Mouse (Mus musculus) right cerebral cortex, postnatal 36 days (tissue): ENCODE measurements around the gene Tcl1.
"Not testable (repeated sequence)": the region's sequence is repeated elsewhere in the genome, so short reads cannot be mapped to it uniquely, and the experiment has no call there.

Experiments
- DNase-seq, 2 experiments: peaks; one replicate each; pipeline ENCODE4 v3.0.0; 2022; ENCODE audit warnings: low spot score in 2 of 2, mixed read lengths in 1 of 2

The Tcl1 gene

DNA sequence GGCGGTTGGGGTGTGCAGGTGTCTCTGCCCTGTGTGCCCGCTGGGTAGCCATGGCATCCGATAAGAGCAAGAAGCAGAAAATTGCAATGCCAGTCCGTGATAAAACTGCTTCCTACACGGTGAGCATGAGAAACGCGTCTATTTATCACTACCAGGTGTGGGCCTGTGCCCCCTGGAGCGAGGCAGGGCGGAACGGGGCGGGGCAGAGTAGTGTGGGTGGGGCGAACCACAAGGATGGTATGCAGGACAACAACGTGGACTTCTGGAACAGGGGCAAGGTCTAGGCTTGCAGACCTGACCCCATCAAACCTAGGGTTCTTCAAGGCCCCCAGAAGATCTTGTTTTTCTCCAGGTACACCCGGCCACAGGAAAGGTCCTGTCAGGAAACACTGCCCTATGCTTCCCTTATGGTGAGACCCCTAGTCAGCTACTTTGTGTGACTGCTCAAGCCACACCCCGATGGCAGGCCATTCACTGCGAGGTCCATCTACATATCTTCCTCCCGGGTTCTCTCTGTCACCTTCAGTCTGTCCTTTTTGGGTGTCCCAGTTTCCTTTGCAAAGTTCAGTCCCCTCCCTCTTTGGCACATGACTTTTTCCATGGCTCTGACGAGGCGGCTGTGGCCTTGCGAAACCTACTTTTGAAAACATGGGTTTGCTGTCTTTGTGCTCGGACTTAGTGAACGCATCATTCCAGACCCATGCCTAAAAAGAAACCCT is at the start of gene Tcl1:
Gene Tcl1, minus strand, starts transcription at position 193 of the 719 bp plus-strand sequence.
- DNase-seq, result no peak

DNA sequence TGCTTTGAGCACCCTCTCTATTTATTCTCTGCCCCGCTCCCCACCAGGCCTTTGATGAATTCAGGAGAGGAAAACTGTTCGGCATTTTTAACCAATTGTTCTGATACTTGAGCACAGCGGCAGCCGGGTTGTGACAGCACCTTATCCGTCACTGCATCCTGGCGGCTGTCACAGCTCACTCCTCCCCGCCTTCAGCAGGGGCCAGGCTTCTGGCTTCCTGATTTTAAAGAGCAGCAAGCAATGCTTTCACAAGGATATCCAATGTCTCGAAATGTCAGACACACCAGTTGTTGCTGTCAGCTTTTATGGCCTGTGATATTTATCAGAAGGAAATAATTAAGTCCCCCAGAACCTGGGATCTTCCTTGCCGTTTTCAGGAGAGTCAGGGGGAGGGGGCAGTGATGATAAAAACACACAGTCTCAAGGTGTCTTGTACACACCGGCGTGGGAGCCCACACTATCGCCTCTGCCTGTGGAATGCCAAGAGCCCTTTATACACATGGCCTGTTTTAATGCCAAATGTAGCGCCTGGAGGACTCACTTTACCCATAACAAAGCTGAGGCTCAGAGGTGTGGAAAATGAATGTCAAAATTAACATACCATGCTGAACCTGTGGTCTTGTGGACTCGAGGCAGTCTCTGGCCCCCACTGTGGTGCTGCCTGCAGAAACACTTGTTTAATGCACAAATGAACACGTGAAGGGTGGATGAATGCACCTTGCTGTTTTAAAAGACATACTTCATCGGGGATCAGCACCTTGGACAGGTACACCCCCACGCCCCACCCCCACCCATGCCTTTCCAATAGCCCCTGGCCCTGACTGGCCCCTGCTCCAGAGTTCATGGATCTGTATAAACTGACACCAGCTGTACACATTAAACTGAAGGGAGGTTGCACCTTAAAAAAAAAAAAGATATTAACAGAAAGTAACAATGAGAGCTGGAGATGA is 48.7 kb upstream of the Tcl1 start:
- DNase-seq, result no peak

DNA sequence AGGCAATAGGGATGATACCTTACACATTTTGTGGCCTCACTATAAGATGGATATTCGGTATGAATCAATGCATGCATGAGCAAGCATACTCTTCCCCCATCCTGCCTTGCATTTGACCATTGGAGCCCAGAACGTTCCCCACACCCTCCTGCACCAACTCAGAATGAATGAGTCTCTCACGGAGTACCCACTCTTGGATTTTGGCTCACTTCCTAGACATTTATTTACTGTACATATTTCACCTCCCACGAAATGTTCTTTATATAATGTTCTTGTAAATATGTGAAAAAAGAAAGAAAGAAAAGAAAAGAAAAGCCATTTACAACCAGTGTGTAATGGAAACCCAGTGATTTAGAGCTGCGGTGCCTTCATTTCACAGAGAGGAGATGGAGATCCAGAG is 44.5 kb upstream of the Tcl1 start:
- DNase-seq, result no peak

DNA sequence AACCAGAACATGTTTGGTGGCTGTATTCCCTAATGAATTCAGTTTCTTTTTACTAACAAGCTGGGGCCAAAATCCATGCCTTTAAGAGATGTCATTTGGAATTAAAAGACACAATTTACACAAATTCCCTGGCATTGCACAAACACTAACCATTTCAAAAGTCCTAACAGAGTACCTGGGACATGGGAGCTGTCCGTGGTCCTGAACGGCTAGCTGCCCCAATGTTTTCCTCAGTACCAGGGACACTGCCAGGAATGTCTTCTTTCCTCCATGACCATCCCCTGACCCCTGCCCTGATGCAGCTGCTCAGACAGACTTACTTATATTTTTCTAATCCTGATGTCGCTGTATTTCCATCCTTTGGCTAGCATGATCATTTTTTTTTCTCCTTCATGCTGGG is 43.5 kb upstream of the Tcl1 start:
- no peak for DNase-seq

DNA sequence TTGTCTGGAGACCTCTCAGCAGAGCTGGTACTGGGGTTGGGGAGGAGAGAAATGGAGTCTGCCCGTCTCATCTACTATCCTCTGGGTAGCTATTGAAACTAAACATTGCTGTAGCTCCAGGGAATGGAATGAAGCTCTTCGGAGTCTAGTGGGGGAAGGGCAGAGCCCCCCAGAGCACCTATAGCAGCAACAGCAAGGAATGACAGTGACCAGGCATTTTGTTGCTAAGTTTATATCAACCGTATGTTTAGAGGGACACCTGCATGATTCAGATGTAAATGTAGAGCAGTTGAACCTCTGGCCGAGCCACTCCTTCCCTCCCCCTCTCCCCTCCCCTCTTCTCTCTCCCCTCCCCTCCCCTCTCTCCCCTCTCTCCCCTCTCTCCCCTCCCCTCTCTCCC is 36.6 kb upstream of the Tcl1 start:
- no peak for DNase-seq

DNA sequence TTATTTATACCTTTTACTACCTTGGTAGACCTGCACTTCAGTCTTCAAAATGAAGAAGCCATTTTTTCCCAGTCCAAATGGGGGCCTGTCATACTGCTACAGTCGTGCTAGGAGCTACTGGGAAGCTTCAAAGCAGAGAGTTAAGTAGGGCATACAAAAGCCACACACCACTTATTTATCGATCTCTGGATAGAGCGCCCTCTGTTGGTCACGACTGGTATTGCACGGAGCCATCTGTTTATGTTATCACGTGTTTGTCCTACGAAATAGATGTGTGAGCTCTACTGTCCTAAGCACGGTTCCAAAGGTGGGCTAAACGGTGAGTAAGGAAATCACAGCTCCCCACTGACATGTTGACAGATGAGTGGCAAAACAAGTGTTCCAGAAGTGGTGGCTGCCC is 36.2 kb upstream of the Tcl1 start:
- DNase-seq, result no peak

DNA sequence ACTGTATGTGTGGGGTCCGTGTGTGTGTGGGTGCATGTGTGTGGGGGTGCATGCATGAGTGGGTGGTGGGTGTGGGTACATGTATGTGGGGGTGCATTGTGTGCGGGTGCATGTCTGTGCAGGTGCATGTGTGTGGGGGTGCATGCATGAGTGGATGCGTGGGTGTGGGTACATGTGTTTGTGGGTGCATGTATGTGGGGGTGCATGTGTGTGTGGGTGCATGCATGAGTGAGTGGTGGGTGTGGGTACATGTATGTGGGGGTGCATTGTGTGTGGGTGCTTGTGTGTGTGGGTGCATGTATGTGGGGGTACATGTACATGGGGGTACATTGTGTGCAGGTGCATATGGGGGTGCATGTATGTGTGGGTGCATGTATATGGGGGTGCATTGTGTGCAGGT is 31.2 kb upstream of the Tcl1 start:
- no peak for DNase-seq

DNA sequence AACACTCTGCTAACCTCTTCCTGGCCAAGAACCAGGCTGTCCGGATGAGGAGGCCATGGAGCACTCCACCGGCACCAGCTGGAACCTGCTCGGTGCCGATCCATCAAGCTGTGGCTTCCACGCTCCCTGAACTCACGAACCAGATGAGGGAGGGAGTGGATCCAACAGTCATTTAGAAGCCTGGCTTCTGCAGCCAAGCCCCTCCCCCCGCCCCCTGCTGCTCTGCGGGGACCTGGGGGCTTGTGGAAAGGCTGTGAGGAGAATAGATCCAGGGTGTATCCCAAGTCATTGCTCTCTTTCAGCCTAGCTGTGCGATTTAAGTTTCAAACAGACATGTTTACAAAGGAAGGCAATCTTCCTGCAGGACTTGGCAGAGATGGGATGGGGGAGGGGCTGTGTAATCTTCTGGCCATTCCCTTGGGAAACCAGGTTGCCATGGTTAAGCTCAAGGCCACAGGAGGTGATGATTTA is 26.2 kb upstream of the Tcl1 start:
- no peak for DNase-seq

DNA sequence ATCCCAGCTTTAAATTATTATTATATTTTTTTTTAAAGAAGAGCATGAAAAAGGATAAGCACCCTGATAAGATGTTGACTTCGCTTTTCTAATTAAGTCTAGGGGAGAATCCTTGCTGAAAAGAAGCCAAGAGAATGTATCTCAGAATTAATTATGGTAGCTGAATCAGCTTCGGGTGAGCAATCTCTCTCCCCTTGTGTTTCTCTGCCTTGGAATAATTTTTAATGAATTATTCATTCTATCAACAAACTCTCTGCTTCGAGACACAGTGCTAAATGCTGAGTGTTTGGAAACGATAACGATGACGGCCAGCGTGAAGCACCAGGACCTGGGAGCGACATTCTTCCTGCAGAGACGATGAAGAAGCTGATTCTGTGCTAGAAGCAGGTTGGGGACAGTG is 16.5 kb upstream of the Tcl1 start:
- no peak for DNase-seq

DNA sequence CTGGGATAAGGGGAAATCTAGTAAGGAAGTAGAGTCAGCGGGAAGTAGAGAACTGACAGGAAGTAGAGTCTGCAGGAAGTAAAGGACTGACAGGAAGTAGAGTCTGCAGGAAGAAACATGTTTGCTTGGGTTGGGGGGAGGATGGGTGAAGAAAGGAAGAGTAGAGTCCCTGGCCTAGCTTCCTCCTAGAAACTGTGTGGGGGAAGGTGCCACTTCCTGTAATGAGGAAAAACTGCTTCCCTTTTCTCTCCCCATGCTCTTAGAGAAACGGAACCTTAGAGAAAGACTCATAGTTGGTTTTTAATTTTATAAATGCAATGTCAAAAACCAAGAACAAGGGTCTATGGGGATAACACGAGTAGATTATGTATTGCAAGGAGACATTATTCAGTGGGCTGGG is 12.5 kb upstream of the Tcl1 start:
- no peak for DNase-seq

DNA sequence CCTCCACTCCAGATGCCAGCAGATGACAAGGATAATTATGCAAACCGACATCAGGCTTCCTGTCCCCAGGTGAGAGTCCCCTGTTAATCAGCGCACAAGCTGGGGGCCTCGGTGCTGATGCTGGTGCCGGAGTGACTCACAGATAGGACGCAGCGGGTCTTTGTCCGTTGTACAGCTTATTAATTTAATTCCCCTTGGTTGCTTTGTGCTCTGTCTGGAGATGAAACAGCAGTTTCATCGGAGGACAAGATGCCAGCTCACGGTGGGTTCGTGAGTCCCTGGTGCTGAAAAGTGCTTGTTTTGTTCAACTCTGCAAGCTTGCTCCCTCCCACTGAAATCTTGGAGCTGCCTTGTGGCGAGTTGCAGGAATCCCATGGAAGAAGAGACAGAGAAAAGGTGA is 11.8 kb upstream of the Tcl1 start:
- DNase-seq, result no peak

DNA sequence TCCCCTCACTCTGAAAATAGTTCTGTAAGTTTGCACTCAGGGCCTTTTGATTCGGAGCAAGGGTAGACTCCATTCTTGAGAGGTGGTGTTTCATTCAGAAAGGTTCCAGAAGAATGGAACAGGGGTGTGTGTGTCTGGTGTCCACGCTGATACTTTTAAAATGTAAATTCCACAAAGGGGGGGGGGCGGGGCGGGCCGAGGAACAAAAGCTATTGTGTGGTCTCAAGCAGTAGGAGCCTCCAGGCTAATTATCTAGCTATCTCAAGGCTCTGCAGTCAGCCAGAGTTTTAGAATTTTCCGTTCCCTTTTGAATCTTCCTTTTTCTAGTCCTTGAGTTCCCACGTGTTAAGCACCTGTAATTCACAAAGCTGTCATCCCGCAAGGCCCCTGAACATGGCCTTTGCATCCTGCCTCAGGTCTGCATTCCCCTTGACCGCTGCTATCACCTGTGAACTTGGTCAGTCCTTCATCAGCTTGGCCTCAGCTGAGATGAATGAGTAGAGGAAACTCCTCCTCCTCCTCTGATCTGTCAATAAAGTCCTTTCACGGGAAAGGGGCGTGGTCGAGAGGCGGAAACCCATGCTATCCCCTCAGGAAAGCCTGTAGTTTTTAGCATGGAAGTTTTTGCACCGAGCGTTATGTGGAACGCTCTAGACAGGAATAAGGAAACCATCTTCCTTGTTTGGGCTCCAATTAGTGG is 2.2 kb upstream of the Tcl1 start:
- DNase-seq, result no peak

DNA sequence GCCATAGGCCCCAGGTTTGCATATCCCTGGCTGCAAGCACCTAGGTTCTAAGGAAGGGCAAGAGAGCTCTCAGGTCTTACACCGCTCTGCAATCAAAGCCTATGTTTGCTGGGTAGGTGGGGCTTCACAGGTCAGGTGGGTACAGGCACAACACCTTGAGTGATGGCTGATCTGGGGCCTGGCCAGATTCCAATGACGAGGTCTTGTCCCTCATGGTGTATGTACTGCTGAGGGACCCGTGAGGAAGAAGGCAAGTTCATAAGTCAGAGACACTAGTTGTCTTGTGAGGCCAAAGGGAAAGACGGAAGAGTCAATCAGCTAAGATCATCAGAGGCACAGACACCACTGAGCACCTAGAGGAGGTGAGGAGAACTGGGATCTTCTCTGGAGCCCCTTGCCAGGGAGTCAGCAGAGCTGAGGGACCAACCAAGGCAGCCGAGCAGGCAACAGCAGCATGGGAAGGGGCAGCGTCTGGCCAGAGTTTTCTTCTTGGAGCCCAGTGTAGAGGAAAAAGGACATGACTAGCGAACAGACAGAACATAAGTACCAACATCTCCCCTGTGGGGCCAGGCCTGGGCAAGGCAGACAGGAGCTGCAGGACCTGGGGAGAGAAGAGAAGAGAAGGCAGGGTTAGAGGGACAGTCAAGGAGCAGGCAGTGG is 5.4 kb downstream of the Tcl1 start:
- no peak for DNase-seq

DNA sequence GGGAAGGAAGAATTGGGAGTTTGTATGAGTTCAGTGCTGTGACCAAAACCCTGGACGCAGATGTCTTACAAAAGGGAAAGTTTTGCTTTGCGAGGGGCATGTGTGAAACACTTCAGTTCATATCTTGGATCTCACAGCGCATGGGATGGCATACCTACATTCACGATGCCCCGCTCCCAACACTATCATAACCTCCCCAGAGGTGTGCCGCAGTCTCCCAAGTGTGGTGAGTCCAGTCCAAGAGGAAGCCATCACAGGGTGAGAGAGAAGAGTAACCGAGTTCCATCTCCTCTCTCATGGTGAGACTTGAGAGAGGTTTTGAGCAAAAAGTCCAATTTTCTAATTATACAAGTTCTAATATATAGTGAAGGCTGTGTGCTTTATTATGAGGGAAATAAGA is 13.4 kb downstream of the Tcl1 start:
- DNase-seq, result no peak

DNA sequence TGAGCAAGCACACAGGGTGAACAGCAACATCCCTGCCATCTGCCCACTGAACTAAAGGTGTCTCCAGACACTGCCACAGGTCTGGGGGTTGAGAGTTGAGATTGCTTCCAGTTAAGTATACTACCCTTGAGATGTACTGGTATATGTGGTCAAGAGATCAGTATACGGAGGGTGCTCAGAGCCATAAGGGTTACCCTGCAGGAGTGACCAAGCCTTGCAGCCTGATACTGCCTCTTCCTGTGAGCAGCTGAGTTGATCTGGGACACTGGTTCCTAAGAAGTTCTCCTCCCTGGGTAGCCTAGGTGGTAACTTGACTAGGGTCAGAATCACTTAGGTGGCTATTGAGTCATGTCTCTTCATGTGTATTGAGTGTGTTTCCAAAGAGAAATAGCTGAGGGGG is 14.2 kb downstream of the Tcl1 start:
- no peak for DNase-seq

DNA sequence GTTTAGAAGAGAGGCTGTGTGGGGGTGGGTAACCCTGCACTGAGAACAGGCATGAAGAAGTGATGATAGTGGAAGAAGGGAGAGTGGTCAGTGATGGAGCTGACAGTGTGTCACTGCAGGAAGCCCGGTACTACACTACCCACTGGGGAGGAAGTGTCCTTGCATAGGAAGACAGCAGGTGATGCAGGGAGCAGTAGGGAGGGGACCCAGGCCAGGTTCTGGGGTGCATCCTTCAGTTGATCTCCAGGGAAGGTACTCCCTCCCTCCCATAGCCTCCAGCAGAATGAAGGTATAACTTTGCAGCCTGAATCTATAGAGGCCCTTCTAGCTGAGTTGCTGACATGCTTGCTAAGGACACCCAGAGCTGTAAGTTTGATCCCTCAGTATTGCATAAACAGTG is 15.5 kb downstream of the Tcl1 start:
- DNase-seq, result no peak

DNA sequence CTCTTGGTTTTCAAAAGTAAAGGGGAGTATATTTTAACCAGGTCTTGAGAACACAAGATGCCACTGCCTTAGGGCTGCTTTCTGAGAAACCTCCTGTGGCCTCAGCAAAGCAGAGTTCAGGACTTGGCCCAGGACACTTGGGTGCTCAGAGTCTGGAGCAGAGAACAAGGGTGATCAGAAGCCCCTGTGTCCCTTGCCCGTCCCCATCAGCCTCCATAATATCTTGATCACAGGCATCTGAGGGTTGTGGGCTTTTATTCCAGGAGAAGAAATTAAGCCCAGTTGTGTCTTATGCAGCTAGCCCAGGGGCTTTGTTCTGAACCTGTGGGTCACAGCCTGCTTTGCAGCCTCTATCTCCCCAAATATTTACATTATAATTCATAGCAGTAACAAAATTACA is 20.9 kb downstream of the Tcl1 start, which contains the start of gene Tcl1b4:
Gene Tcl1b4, plus strand, starts transcription at position 301 of the 400 bp plus-strand sequence.
- not testable (repeated sequence) for DNase-seq

DNA sequence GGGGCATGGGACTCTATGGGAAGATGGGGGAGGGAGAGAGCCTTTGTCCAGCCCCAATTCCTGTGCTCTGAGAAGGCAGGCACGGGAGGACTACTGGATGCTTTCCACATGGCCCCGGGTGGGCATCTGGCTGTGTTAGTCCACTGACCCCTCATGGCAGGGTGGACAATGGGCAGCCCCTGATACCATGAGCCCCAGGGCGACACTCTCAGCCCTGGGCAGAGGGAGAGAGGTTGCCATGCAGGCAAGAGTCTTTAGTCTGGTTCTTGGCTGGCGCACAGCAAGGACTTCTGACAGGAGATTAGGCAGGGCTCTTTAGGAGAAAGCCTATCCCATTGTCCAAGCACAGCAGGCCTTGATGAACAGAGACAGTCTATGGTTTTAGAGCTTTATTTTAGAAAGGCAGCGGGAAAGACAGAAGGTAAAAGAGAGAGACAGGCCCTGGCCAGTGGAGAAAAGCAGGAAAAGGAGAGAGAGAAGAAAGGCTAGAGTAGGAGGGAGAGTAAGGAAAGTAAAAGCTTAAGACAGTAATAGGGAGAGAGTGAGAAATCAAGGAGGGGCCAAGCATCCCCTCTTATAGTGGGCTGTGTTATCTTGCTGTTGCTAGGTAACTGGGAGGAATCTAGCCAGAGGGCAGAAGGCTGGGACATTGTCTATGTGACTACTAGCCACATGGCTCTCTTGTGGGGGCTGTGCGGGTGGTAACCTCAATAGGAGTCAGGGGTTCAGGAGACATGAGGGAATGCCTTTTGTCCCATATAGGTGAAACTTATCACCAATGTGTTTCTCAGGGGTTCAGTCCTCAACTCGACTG is 22.7 kb downstream of the Tcl1 start:
- not testable (repeated sequence) for DNase-seq

DNA sequence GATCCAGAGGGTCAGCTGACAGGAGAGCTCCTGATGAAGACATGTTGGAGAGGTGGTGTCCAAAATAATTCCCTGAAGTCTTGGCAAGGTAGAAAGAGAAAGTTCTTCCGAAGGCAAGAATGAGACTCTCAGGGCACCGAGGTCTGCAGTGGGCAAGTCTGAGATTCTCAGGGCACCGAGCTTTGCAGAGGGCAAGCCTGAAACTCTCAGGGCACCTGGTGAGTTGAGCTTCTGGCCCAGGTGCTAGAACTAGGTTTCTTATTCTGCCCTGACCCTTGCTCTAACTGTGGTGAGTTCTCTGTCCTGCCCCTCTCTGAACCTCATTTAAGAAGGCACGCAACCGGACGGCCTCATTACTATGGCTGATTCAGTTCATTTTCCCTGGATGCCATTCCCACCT is 31.9 kb downstream of the Tcl1 start, which contains the start of gene Tcl1b3:
Gene Tcl1b3, plus strand, starts transcription at position 301 of the 400 bp plus-strand sequence.
- DNase-seq, result not testable (repeated sequence)

DNA sequence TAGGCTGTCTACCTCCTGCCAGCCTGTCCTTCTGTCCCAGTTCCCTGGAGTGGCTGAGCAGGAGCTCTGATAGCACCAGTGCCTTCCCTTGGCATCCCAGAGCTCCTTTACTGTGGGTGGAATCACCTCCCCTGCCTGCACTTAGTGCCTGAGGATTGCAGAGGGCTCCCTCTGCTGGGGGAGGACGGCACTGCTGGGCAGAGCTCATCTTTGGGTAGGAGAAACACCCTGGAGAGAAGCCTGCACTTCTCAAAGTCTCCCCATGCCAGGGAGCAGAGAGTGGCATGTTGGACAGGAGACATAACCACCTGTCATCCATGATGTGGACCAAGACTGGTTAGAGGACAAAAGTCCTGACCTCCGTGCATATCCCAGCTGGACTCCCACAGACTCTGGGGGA is 33.6 kb downstream of the Tcl1 start:
- not testable (repeated sequence) for DNase-seq
